Mouse (Mus musculus) liver, embryonic 12.5 days (tissue): ENCODE results near the gene Auts2. TPM values are rescaled to one million over a fixed set of nuclear protein-coding genes. Genes with fewer than 3 reads are reported as not detected.

Experiments
- ATAC-seq: fragments of 200-750 bp; cut with Nextera tagmentation; 2 replicates; pipeline ENCODE4 v1.8.0; 2017; ENCODE audit warnings: moderate number of reproducible peaks, mild to moderate bottlenecking, moderate library complexity
- H3K27ac ChIP-seq: fragments of 300-500 bp; sonication (generic); 2 replicates; pipeline ENCODE4 v1.5.1; 2016; ENCODE audit warnings: mild to moderate bottlenecking
- H3K27me3 ChIP-seq: fragments of 300-500 bp; sonication (generic); replicated peaks from 2 replicates; pipeline ENCODE4 v1.6.1; 2016; ENCODE audit warnings: mild to moderate bottlenecking, moderate library complexity
- H3K36me3 ChIP-seq: fragments of 300-500 bp; sonication (generic); 2 replicates; pipeline ENCODE4 v1.6.1; 2016; ENCODE audit warnings: mild to moderate bottlenecking, moderate library complexity
- H3K4me1 ChIP-seq: fragments of 300-500 bp; sonication (generic); 2 replicates; pipeline ENCODE4 v1.6.1; 2016
- H3K4me2 ChIP-seq: fragments of 300-500 bp; sonication (generic); 2 replicates; pipeline ENCODE4 v1.6.1; 2016; ENCODE audit warnings: mild to moderate bottlenecking, moderate library complexity
- H3K4me3 ChIP-seq: fragments of 300-500 bp; sonication (generic); 2 replicates; pipeline ENCODE4 v1.5.1; 2016; ENCODE audit warnings: mild to moderate bottlenecking, moderate library complexity
- H3K9ac ChIP-seq: fragments of 300-500 bp; sonication (generic); 2 replicates; pipeline ENCODE4 v1.6.1; 2016; ENCODE audit warnings: mild to moderate bottlenecking, moderate library complexity
- H3K9me3 ChIP-seq: fragments of 300-500 bp; sonication (generic); replicated peaks from 2 replicates; pipeline ENCODE4 v1.6.1; 2016; ENCODE audit warnings: mild to moderate bottlenecking, moderate library complexity
- WGBS: fragments of 180-500 bp; shearing (Covaris S2); methylation state at CpG from one replicate; pipeline ENCODE4 v1.1.7; 2016; ENCODE audit not compliant: insufficient replicate concordance; 5-methylcytosine and 5-hydroxymethylcytosine counted together
- polyA plus RNA-seq: library from polyadenylated mRNA; unstranded; fragments of >200 nt; fragmentation: Nextera tagmentation; extraction: Ambion mirVana; gene quantifications from 2 replicates; pipeline ENCODE4 v1.2.1, GENCODE M21; 2016

Gene Auts2
- polyA plus RNA-seq, 1 experiment from 2014 or later, result 4.4 TPM

GRCm38 (mm10) chr5:131466131-131466530 lies 1077.0 kb downstream of the Auts2 start:
- H3K27ac ChIP-seq, result no peak overlapping the region
- H3K4me2 ChIP-seq, result no peak overlapping the region
- H3K9me3 ChIP-seq, result no peaks in the 10 kb centered on the region
- H3K36me3 ChIP-seq, result peaks cover 19% of the 10 kb centered on the region
- no peak overlapping the region for H3K9ac ChIP-seq
- no peaks in the 10 kb centered on the region for H3K27me3 ChIP-seq
- H3K4me1 ChIP-seq, result no peaks in the 10 kb centered on the region
- H3K4me3 ChIP-seq, result no peak overlapping the region
- no peak for ATAC-seq
- WGBS, result 81% methylated on average over 9 of the region's 9 CpGs

- H3K4me1 ChIP-seq, result no peaks in the 10 kb centered on the region
- WGBS, result 84% methylated on average over 6 of the region's 6 CpGs
These were observed 1079.7 kb downstream of the Auts2 start for GRCm38 (mm10) chr5:131463402-131463801.

DNA sequence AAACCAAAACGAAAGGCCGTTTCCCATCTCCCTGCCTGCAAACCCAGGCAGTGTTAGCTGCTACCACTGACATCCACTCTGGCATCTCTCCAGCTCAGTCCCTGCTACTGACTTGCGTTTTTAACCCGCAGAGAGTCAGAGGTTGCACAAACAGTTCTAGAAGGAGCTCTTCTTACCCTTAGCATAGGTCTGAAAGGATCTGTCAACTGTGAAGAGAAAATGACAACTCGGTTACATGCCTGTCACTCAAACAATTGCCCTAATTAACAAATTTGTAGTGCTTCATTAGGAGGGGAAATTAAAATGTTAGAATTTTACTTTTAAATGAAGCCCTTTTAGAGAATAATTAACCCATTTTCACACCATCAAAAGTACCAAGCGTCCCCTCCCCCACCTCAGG lies 1083.2 kb downstream of the Auts2 start:
- Histone ChIP-seq H3K27me3 (no peaks in the 10 kb centered on the region), H3K27ac (no peak overlapping the region), H3K9ac (no peak overlapping the region), H3K36me3 (peaks cover 20% of the 10 kb centered on the region), H3K4me2 (no peak overlapping the region), H3K4me1 (no peaks in the 10 kb centered on the region), H3K9me3 (no peaks in the 10 kb centered on the region), H3K4me3 (no peak overlapping the region)
- ATAC-seq, result no peak
- 78% methylated on average over 6 of the region's 6 CpGs for WGBS

More at GRCm38 (mm10) chr5:131463402-131463801, 1079.7 kb downstream of the Auts2 start:
- Histone ChIP-seq H3K36me3 (peaks cover 24% of the 10 kb centered on the region), H3K4me3 (no peak overlapping the region), H3K4me2 (no peak overlapping the region), H3K27ac (no peak overlapping the region), H3K9ac (no peak overlapping the region), H3K27me3 (no peaks in the 10 kb centered on the region), H3K9me3 (no peaks in the 10 kb centered on the region)
- ATAC-seq, result no peak

DNA sequence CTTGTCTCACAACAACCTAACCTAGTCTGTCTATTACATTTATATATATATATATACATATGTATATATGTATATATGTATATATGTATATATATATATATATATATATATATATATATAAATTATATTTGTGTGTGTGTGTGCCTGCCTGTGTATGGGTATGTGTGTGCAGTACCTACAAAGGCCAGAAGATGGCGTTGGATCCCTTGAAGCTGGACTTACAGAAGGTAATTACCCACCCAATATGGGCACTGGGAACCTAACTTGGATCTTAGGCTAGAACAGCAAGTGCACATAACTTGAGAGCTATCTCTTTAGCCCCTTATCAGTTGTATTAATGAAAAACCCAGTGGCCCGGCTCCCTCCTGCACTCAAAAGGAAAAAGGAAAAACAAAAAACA lies 1083.6 kb downstream of the Auts2 start:
- no peak overlapping the region for H3K4me2 ChIP-seq
- H3K4me1 ChIP-seq, result no peaks in the 10 kb centered on the region
- WGBS, result 42% methylated on average over 2 of the region's 2 CpGs
- no peak overlapping the region for H3K9ac ChIP-seq
- H3K27me3 ChIP-seq, result no peaks in the 10 kb centered on the region
- no peak for ATAC-seq
- no peak overlapping the region for H3K4me3 ChIP-seq
- no peak overlapping the region for H3K27ac ChIP-seq
- H3K9me3 ChIP-seq, result no peaks in the 10 kb centered on the region
- H3K36me3 ChIP-seq, result peaks cover 17% of the 10 kb centered on the region

GRCm38 (mm10) chr5:131458700-131459099 lies 1084.4 kb downstream of the Auts2 start:
- Histone ChIP-seq H3K4me1 (no peaks in the 10 kb centered on the region), H3K36me3 (peaks cover 17% of the 10 kb centered on the region), H3K4me3 (no peak overlapping the region), H3K27ac (no peak overlapping the region), H3K9ac (no peak overlapping the region), H3K9me3 (no peaks in the 10 kb centered on the region), H3K27me3 (no peaks in the 10 kb centered on the region), H3K4me2 (no peak overlapping the region)
- no peak for ATAC-seq
- WGBS, result 74% methylated on average over 6 of the region's 6 CpGs

- H3K9ac ChIP-seq, result no peak overlapping the region
- no peak overlapping the region for H3K27ac ChIP-seq
- H3K4me1 ChIP-seq, result no peaks in the 10 kb centered on the region
- 75% methylated on average over 7 of the region's 7 CpGs for WGBS
- no peaks in the 10 kb centered on the region for H3K27me3 ChIP-seq
- no peak overlapping the region for H3K4me2 ChIP-seq
- no peak for ATAC-seq
- no peak overlapping the region for H3K4me3 ChIP-seq
- peaks cover 17% of the 10 kb centered on the region for H3K36me3 ChIP-seq
- no peaks in the 10 kb centered on the region for H3K9me3 ChIP-seq
These were observed 1085.1 kb downstream of the Auts2 start for GRCm38 (mm10) chr5:131457999-131458398.

GRCm38 (mm10) chr5:131449181-131449868 lies 1093.8 kb downstream of the Auts2 start:
- H3K36me3 ChIP-seq, result peaks cover 48% of the 10 kb centered on the region
- H3K4me2 ChIP-seq, result no peak overlapping the region
- no peaks in the 10 kb centered on the region for H3K9me3 ChIP-seq
- no peaks in the 10 kb centered on the region for H3K27me3 ChIP-seq
- H3K4me3 ChIP-seq, result no peak overlapping the region
- H3K9ac ChIP-seq, result no peak overlapping the region
- WGBS, result 84% methylated on average over 7 of the region's 7 CpGs
- H3K27ac ChIP-seq, result no peak overlapping the region
- ATAC-seq, result no peak
- H3K4me1 ChIP-seq, result no peaks in the 10 kb centered on the region

DNA sequence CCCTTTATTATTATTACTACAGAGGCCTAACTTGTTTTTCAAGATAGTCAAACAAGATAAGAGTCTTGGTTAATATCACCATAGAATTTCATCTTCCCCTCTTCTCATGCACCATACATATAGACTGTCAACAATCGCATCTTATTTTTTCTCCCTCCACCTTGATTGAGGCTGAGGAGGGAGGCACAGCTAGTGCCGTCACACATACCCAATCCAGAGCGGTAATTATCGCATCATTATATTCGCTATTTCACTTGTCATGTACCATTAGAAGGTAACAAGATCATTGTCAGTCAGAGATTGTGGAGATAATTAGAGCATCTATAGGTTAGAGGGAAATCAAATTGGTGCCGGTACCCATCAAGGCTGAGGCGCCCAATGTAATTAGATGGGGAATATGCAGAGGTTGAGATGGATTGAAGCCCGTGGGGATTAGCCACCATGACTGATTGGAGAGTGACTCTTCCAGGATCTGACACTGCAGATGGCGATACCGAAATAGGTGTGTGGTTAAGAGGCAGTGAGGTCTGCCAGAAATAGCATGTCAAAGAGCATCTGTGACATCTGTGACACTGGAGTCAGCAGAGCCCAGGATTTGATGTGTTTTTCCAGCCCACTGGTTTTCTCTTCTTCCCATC lies 1107.8 kb downstream of the Auts2 start:
- Histone ChIP-seq H3K9ac (no peak overlapping the region), H3K27ac (no peak overlapping the region), H3K4me2 (no peak overlapping the region), H3K4me3 (no peak overlapping the region), H3K9me3 (no peaks in the 10 kb centered on the region), H3K36me3 (peaks cover 12% of the 10 kb centered on the region), H3K27me3 (no peaks in the 10 kb centered on the region), H3K4me1 (no peaks in the 10 kb centered on the region)
- ATAC-seq, result no peak
- 72% methylated on average over 10 of the region's 10 CpGs for WGBS

DNA sequence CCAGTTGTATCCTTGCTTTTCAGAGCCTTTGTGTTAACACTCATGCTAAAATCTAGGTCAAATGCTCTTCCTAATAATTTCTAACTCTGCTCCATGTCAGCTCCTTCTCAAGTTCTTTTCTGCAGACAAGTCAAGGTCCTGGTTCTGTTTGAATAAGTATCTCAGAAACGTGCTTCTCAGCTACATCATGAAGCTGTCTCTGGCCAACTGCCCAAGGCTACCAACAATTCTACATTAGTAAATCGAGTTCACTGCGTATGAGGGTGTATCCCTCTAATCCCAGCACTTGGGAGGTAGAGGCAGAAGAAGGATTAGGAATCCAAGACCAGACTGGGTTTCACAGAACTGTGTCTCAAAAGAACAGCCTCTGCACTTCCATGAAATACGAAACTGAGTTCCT lies 1109.9 kb downstream of the Auts2 start:
- Histone ChIP-seq H3K4me1 (no peaks in the 10 kb centered on the region), H3K4me3 (no peak overlapping the region), H3K27me3 (no peaks in the 10 kb centered on the region), H3K36me3 (no peaks in the 10 kb centered on the region), H3K9ac (no peak overlapping the region), H3K4me2 (no peak overlapping the region), H3K27ac (no peak overlapping the region), H3K9me3 (no peaks in the 10 kb centered on the region)
- no peak for ATAC-seq
- 59% methylated on average over 4 of the region's 4 CpGs for WGBS

DNA sequence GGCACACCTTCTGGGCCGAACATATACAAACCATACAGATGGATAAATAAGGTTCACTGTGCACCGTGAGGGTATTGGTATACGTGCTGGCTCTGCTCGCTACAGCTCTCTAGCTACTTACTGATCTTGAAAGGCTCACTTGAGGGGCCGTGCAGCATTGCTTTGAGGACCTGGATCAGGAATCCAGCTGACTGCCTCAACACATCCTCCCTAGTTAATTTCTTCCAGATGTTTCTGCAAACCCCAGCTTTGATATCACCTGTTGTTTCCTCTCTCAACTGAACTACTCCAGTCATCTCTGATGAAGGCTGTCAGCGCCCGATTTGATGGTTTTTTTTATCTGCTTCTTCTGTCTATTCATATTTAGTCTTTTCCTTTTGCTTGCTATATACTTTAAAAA lies 1111.2 kb downstream of the Auts2 start:
- Histone ChIP-seq H3K27me3 (no peaks in the 10 kb centered on the region), H3K9me3 (no peaks in the 10 kb centered on the region), H3K27ac (no peak overlapping the region), H3K9ac (no peak overlapping the region), H3K4me3 (no peak overlapping the region), H3K4me1 (no peaks in the 10 kb centered on the region), H3K4me2 (no peak overlapping the region), H3K36me3 (no peaks in the 10 kb centered on the region)
- 66% methylated on average over 7 of the region's 7 CpGs for WGBS
- ATAC-seq, result no peak

DNA sequence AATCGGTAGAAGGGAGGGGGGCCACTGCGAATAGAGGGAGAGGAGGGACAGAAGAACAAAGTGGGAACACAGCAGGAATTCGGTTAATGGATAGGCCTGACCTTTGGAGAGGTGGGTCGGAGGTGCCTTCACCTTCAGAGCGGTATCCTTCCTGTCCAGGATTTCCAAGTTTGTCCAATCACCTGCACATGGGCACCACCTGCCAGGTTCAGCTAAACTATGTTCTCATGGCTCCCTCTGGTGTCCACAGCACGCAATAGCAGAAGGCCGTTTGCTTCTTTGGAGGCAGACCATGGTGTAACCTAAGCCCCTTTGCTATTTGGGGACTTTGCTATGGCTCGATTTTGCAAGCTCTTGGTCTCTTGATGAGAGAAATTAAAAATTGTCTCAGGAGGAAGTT lies 1113.0 kb downstream of the Auts2 start:
- no peak overlapping the region for H3K4me2 ChIP-seq
- ATAC-seq, result no peak
- 19% methylated on average over 8 of the region's 8 CpGs for WGBS
- H3K27ac ChIP-seq, result no peak overlapping the region
- no peak overlapping the region for H3K9ac ChIP-seq
- no peaks in the 10 kb centered on the region for H3K4me1 ChIP-seq
- H3K4me3 ChIP-seq, result no peak overlapping the region
- no peaks in the 10 kb centered on the region for H3K9me3 ChIP-seq
- no peaks in the 10 kb centered on the region for H3K36me3 ChIP-seq
- H3K27me3 ChIP-seq, result no peaks in the 10 kb centered on the region

DNA sequence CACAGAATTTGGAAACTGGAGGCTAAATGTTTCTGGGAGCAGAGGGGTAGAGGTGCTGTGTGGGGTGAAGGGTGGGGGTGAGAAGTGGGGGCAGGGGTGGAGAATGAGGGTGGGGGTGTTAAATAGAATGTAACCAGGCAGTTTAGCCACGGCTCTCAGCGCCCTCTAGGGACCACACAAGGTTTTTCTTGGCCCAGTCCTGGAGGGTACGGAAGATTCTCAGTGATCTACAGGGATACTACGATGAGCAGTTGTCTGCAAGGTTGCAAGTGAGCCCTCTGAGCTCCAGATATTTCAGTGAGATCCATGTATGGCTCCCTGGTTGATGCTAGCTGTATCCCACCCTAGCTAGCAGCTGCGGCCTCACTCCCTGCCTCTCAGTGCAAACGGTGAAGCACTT lies 1113.6 kb downstream of the Auts2 start:
- Histone ChIP-seq H3K9ac (no peak overlapping the region), H3K36me3 (no peaks in the 10 kb centered on the region), H3K4me1 (no peaks in the 10 kb centered on the region), H3K27ac (no peak overlapping the region), H3K9me3 (no peaks in the 10 kb centered on the region), H3K27me3 (no peaks in the 10 kb centered on the region), H3K4me2 (no peak overlapping the region), H3K4me3 (no peak overlapping the region)
- WGBS, result 51% methylated on average over 6 of the region's 6 CpGs
- no peak for ATAC-seq
